Mouse (Mus musculus) liver, embryonic 14.5 days (tissue): ENCODE measurements around the gene Samd4. TPM values are rescaled to one million over a fixed set of nuclear protein-coding genes. Genes with fewer than 3 reads are reported as not detected.

Experiments used
- ATAC-seq: fragments of 200-750 bp; cut with Nextera tagmentation; 2 replicates; pipeline ENCODE4 v1.8.0; 2017; ENCODE audit warnings: moderate number of reproducible peaks, mild to moderate bottlenecking, moderate library complexity; ENCODE audit not compliant: insufficient read depth
- DNase-seq, 3 experiments: peaks; one replicate each; pipeline ENCODE4 v3.0.0-alpha.2; 2012 to 2013; ENCODE audit warnings: low read depth in 3 of 3, low spot score in 3 of 3
- H3K27ac ChIP-seq: fragments of 300-500 bp; sonication (generic); 2 replicates; pipeline ENCODE4 v1.5.1; 2014; ENCODE audit warnings: moderate library complexity, mild to moderate bottlenecking, control low read depth, inconsistent platforms
- H3K27me3 ChIP-seq: fragments of 300-500 bp; sonication (generic); 2 replicates; pipeline ENCODE4 v1.6.1; 2014; ENCODE audit warnings: mild to moderate bottlenecking, low read length, moderate library complexity; ENCODE audit not compliant: control insufficient read depth, insufficient read depth
- H3K36me3 ChIP-seq: fragments of 300-500 bp; sonication (generic); replicated peaks from 2 replicates; pipeline ENCODE4 v1.6.1; 2014; ENCODE audit warnings: low read depth; ENCODE audit not compliant: control insufficient read depth, insufficient read depth
- H3K4me1 ChIP-seq, 2 experiments: fragments of 200-500 bp in 1 of 2; fragments of 300-500 bp in 1 of 2; sonication (generic) in 1 of 2; replicated peaks; 2 replicates each; pipeline ENCODE4 v1.6.1; 2012 to 2014; ENCODE audit warnings: antibody characterized with exemption in 1 of 2, inconsistent platforms in 1 of 2, low read length in 1 of 2; ENCODE audit not compliant: control insufficient read depth in 2 of 2, insufficient read depth in 2 of 2
- H3K4me2 ChIP-seq: fragments of 300-500 bp; sonication (generic); 2 replicates; pipeline ENCODE4 v1.6.1; 2014; ENCODE audit warnings: low read depth, mild to moderate bottlenecking, control low read depth, moderate library complexity
- H3K4me3 ChIP-seq, 2 experiments: fragments of 200-500 bp in 1 of 2; fragments of 300-500 bp in 1 of 2; sonication (generic) in 1 of 2; 2 replicates each; pipeline ENCODE4 v1.5.1; 2012 to 2014; ENCODE audit warnings: low read depth in 2 of 2, low read length in 2 of 2, mild to moderate bottlenecking in 2 of 2, control low read depth in 1 of 2, inconsistent platforms in 1 of 2, moderate library complexity in 1 of 2; ENCODE audit not compliant: insufficient read depth in 1 of 2
- H3K9ac ChIP-seq: fragments of 300-500 bp; sonication (generic); replicated peaks from 2 replicates; pipeline ENCODE4 v1.6.1; 2014; ENCODE audit warnings: mild to moderate bottlenecking, control low read depth, moderate library complexity
- H3K9me3 ChIP-seq: fragments of 300-500 bp; sonication (generic); 2 replicates; pipeline ENCODE4 v1.6.1; 2016; ENCODE audit warnings: low read length, mixed read lengths; ENCODE audit not compliant: control insufficient read depth
- CTCF ChIP-seq: IDR thresholded peaks from 2 replicates; pipeline ENCODE4 v1.5.1; 2016; ENCODE audit warnings: antibody characterized with exemption, low read depth, control low read depth
- EP300 ChIP-seq: IDR thresholded peaks from 2 replicates; pipeline ENCODE4 v1.6.1; 2016; ENCODE audit warnings: antibody characterized with exemption, low read depth
- WGBS: fragments of 180-500 bp; shearing (Covaris S2); extraction: QIAGEN DNeasy Blood & Tissue Kit; methylation state at CpG from one replicate; pipeline ENCODE4 v1.1.7; 2014; ENCODE audit not compliant: insufficient replicate concordance; 5-methylcytosine and 5-hydroxymethylcytosine counted together
- polyA plus RNA-seq, 2 experiments: library from polyadenylated mRNA; depleted of rRNA in 1 of 2; stranded (reverse) in 1 of 2; unstranded in 1 of 2; fragments of >200 nt; fragmentation: Nextera tagmentation in 1 of 2; extraction: Ambion mirVana in 1 of 2; gene quantifications; 2 replicates each; pipeline versions ENCODE4 v1.2.1 to v1.2.3; 2012 to 2014

Samd4 gene
- polyA plus RNA-seq, 2 experiments, result 0.19 to 0.39 TPM

- H3K4me3 ChIP-seq, result no peak overlapping the region
- H3K9ac ChIP-seq, result no peak overlapping the region
- H3K27me3 ChIP-seq, result no peaks in the 10 kb centered on the region; the same call in 1 of the 2 replicates
- ATAC-seq (no peak), DNase-seq (no peak)
- no peak overlapping the region for H3K27ac ChIP-seq
- TF ChIP-seq CTCF (no peak), EP300 (no peak)
- WGBS, result 17% methylated on average over 11 of the region's 11 CpGs
- no peaks in the 10 kb centered on the region for H3K36me3 ChIP-seq
- no peaks in the 10 kb centered on the region for H3K9me3 ChIP-seq
- no peak overlapping the region for H3K4me2 ChIP-seq
- H3K4me1 ChIP-seq, result no peaks in the 10 kb centered on the region
Measured at GRCm38 (mm10) chr14:46968046-46968445, 85.4 kb downstream of the Samd4 start.

- Histone ChIP-seq H3K4me2 (no peak overlapping the region), H3K9me3 (no peaks in the 10 kb centered on the region), H3K4me1 (no peaks in the 10 kb centered on the region), H3K27ac (no peak overlapping the region), H3K27me3 (no peaks in the 10 kb centered on the region; the same call in 1 of the 2 replicates), H3K9ac (no peak overlapping the region), H3K4me3 (no peak overlapping the region), H3K36me3 (no peaks in the 10 kb centered on the region)
- 58% methylated on average over 3 of the region's 3 CpGs for WGBS
- no peak for ATAC-seq
- TF ChIP-seq EP300 (no peak), CTCF (no peak)
- DNase-seq, result no peak
Measured at GRCm38 (mm10) chr14:46970673-46971072, 88.0 kb downstream of the Samd4 start.

- DNase-seq (no peak), ATAC-seq (no peak)
- no peaks in the 10 kb centered on the region for H3K4me1 ChIP-seq
- no peak overlapping the region for H3K27ac ChIP-seq
- H3K9me3 ChIP-seq, result no peaks in the 10 kb centered on the region
- no peak overlapping the region for H3K9ac ChIP-seq
- TF ChIP-seq EP300, result no peak
- TF ChIP-seq CTCF, result no peak
- H3K27me3 ChIP-seq, result no peaks in the 10 kb centered on the region; the same call in 1 of the 2 replicates
- H3K36me3 ChIP-seq, result no peaks in the 10 kb centered on the region
- 45% methylated on average over 2 of the region's 2 CpGs for WGBS
- no peak overlapping the region for H3K4me3 ChIP-seq
- H3K4me2 ChIP-seq, result no peak overlapping the region
Measured at GRCm38 (mm10) chr14:46971802-46972201, 89.1 kb downstream of the Samd4 start.

- TF ChIP-seq CTCF, result no peak
- TF ChIP-seq EP300, result no peak
- no peaks in the 10 kb centered on the region for H3K36me3 ChIP-seq
- DNase-seq (no peak), ATAC-seq (no peak)
- no peak overlapping the region for H3K4me3 ChIP-seq
- H3K27me3 ChIP-seq, result no peaks in the 10 kb centered on the region
- no peaks in the 10 kb centered on the region for H3K9me3 ChIP-seq
- no peak overlapping the region for H3K9ac ChIP-seq
- no peak overlapping the region for H3K4me2 ChIP-seq
- 63% methylated on average over 9 of the region's 9 CpGs for WGBS
- no peak overlapping the region for H3K27ac ChIP-seq
- H3K4me1 ChIP-seq, result no peaks in the 10 kb centered on the region
Measured at GRCm38 (mm10) chr14:46974874-46975273, 92.2 kb downstream of the Samd4 start.

- WGBS, result 44% methylated on average over 4 of the region's 4 CpGs
Measured at GRCm38 (mm10) chr14:46975969-46976368, 93.3 kb downstream of the Samd4 start.

More at GRCm38 (mm10) chr14:46975969-46976368, 93.3 kb downstream of the Samd4 start:
- no peaks in the 10 kb centered on the region for H3K9me3 ChIP-seq
- no peak overlapping the region for H3K4me2 ChIP-seq
- no peak for DNase-seq
- no peak for ATAC-seq
- no peak overlapping the region for H3K9ac ChIP-seq
- no peaks in the 10 kb centered on the region for H3K36me3 ChIP-seq
- H3K27me3 ChIP-seq, result no peaks in the 10 kb centered on the region
- no peak overlapping the region for H3K4me3 ChIP-seq
- no peak overlapping the region for H3K27ac ChIP-seq
- H3K4me1 ChIP-seq, result no peaks in the 10 kb centered on the region
- TF ChIP-seq EP300, result no peak
- no peak for TF ChIP-seq CTCF
